In the genomic region with DNA sequence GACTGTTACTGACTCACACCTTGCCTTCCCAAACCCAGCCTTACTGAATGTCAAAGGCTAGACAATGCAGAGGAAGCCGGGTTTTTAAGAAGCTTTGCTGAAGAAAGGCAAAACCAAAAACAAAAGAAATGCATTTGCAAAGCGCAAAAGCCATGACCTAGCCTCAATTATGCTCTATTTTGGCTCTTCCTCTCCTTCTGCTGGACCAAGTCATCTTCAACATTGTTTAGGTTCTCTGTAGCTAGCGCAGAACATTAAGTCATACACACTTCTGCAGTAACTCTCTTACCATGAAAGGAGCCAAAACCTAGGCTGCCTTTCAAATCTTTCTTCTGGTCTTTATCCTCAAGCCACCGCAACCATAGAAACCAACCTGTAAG, we compare ENCODE assay signal across 8 mouse cellular contexts. TPM values are rescaled to one million over a fixed set of nuclear protein-coding genes. Genes with fewer than 3 reads are reported as not detected.
DNase-seq lines count a peak whose midpoint lies in the region; ATAC-seq and TF ChIP-seq lines count a peak whose summit lies in the region.

No protein-coding gene starts in this region.

- peaks cover 4% of the 10 kb centered on the region for H3K4me1 ChIP-seq in lung, adult 2 months (ENCODE audit: control insufficient read depth, insufficient read depth, low read length)
- H3K4me1 ChIP-seq in embryonic facial prominence, embryonic 11.5 days (ENCODE audit: control insufficient read depth, insufficient read depth, low read length): peaks cover 2% of the 10 kb centered on the region; the same call in 1 of the 2 replicates
- H3K4me1 ChIP-seq in intestine, embryonic 15.5 days (replicated peaks): 0 out of 2 replicates have a peak, but pooled peaks cover 3% of the 10 kb centered on the region
- H3K4me1 ChIP-seq in neural tube, embryonic 14.5 days (ENCODE audit: control insufficient read depth, insufficient read depth, low read length): peaks cover 4% of the 10 kb centered on the region; the same call in 1 of the 2 replicates

- no peak for TF ChIP-seq POLR2A in lung, adult 2 months (IDR thresholded peaks at IDR 0.05; ENCODE audit: borderline replicate concordance, extremely low read depth, low read depth, low read length)

- H3K9ac ChIP-seq in embryonic facial prominence, embryonic 11.5 days (replicated peaks; ENCODE audit: low read length): peak overlapping the region; percentile 88
- peak overlapping the region; percentile 1; the same call in 1 of the 2 replicates for H3K9ac ChIP-seq in intestine, embryonic 15.5 days
- H3K9ac ChIP-seq in neural tube, embryonic 14.5 days (replicated peaks; ENCODE audit: low read depth, low read length): peak overlapping the region; percentile 98

- TF ChIP-seq CTCF in lung, adult 2 months (IDR thresholded peaks at IDR 0.05; ENCODE audit: insufficient read depth, low read length): no peak

- 14% methylated on average over 4 of the region's 4 CpGs for WGBS in lung, adult 2 months
- WGBS in embryonic facial prominence, embryonic 11.5 days: 4% methylated on average over 4 of the region's 4 CpGs
- 19% methylated on average over 4 of the region's 4 CpGs for WGBS in intestine, embryonic 15.5 days
- WGBS in neural tube, embryonic 14.5 days: 5% methylated on average over 4 of the region's 4 CpGs

- peak overlapping the region; percentile 95 for H3K4me3 ChIP-seq in lung, adult 2 months (replicated peaks; ENCODE audit: extremely low read depth, low read depth, low read length)
- peak overlapping the region; percentile 91 for H3K4me3 ChIP-seq in embryonic facial prominence, embryonic 11.5 days (ENCODE audit: low read depth, low read length)
- H3K4me3 ChIP-seq in intestine, embryonic 15.5 days (replicated peaks): peak overlapping the region; percentile 96
- H3K4me3 ChIP-seq in neural tube, embryonic 14.5 days (ENCODE audit: low read depth, low read length): peak overlapping the region; percentile 97

- no peaks in the 10 kb centered on the region for H3K9me3 ChIP-seq in embryonic facial prominence, embryonic 11.5 days (replicated peaks; ENCODE audit: control insufficient read depth, low read length)
- no peaks in the 10 kb centered on the region for H3K9me3 ChIP-seq in intestine, embryonic 15.5 days
- no peaks in the 10 kb centered on the region for H3K9me3 ChIP-seq in neural tube, embryonic 14.5 days (ENCODE audit: control insufficient read depth, low read length)

- no peak for DNase-seq in lung, adult 2 months
- no peak for DNase-seq in lung, postnatal 25 days (ENCODE audit: low spot score)
- DNase-seq in embryonic facial prominence, embryonic 11.5 days (ENCODE audit: low spot score): peak; percentile 11
- DNase-seq in layer of hippocampus, postnatal 25 days (ENCODE audit: extremely low spot score in 1 of 2, low spot score in 1 of 2): no peak
- no peak for DNase-seq in cerebellum, adult 18-20 months
- DNase-seq in frontal cortex, postnatal 14 days (ENCODE audit: low spot score in 2 of 2): no peak

- no peaks in the 10 kb centered on the region for H3K36me3 ChIP-seq in embryonic facial prominence, embryonic 11.5 days (replicated peaks; ENCODE audit: control insufficient read depth, insufficient read depth, low read depth, low read length)
- no peaks in the 10 kb centered on the region for H3K36me3 ChIP-seq in intestine, embryonic 15.5 days
- no peaks in the 10 kb centered on the region for H3K36me3 ChIP-seq in neural tube, embryonic 14.5 days (ENCODE audit: control insufficient read depth, insufficient read depth, low read length)

- no peak for ATAC-seq in embryonic facial prominence, embryonic 11.5 days (replicated peaks; ENCODE audit: insufficient number of reproducible peaks, low FRiP score, low TSS enrichment, low read depth)
- ATAC-seq in intestine, embryonic 15.5 days: no peak
- ATAC-seq in neural tube, embryonic 14.5 days (ENCODE audit: low read depth): no peak

- H3K27ac ChIP-seq in embryonic facial prominence, embryonic 11.5 days (replicated peaks; ENCODE audit: low read depth, low read length): no peak overlapping the region
- no peak overlapping the region for H3K27ac ChIP-seq in intestine, embryonic 15.5 days
- H3K27ac ChIP-seq in neural tube, embryonic 14.5 days (ENCODE audit: low read depth, low read length): peak overlapping the region; percentile 97

- H3K27me3 ChIP-seq in embryonic facial prominence, embryonic 11.5 days (ENCODE audit: control insufficient read depth, insufficient read depth, low read length): no peaks in the 10 kb centered on the region
- no peaks in the 10 kb centered on the region for H3K27me3 ChIP-seq in intestine, embryonic 15.5 days (replicated peaks)
- H3K27me3 ChIP-seq in neural tube, embryonic 14.5 days (ENCODE audit: control insufficient read depth, insufficient read depth, low read length): no peaks in the 10 kb centered on the region

- peak overlapping the region; percentile 85 for H3K4me2 ChIP-seq in embryonic facial prominence, embryonic 11.5 days (ENCODE audit: low read depth, low read length)
- H3K4me2 ChIP-seq in intestine, embryonic 15.5 days (replicated peaks): peak overlapping the region; percentile 87
- H3K4me2 ChIP-seq in neural tube, embryonic 14.5 days (ENCODE audit: low read depth, low read length): peak overlapping the region; percentile 62

RNA-seq across cellular contexts. Expression of gene Nbea, which starts 1.5 kb away (rescaled TPM):
- 10.9 and 12.5 TPM in 2 replicates for polyA plus RNA-seq in lung, adult 2 months (2012; rRNA removed)
- 20.4 and 22.6 TPM in 2 replicates for polyA plus RNA-seq in embryonic facial prominence, embryonic 11.5 days (2014; fragmentation: Nextera tagmentation; extraction: Ambion mirVana)
- 8.5 and 8.7 TPM in 2 replicates for polyA plus RNA-seq in intestine, embryonic 15.5 days (2015; fragmentation: Nextera tagmentation; extraction: Ambion mirVana)
- 107 TPM in 2 replicates for polyA plus RNA-seq in neural tube, embryonic 14.5 days (2014; fragmentation: Nextera tagmentation; extraction: Ambion mirVana)
- total RNA-seq in layer of hippocampus, postnatal 25 days (2021): 100 to 1,000 TPM; 201 to 227 TPM

Comparison
In these comparisons a context has a peak if more than half of its experiments do, and no peak if none do; other contexts are left out.
1. H3K9ac ChIP-seq: peak in every context shown above with its lines; median percentile 98 in neural tube, embryonic 14.5 days; 88 in embryonic facial prominence, embryonic 11.5 days; 1 in intestine, embryonic 15.5 days.